Mouse (Mus musculus) A20 (cell line): ENCODE results near the gene Spred2.
"Not testable (repeated sequence)": the region's sequence is repeated elsewhere in the genome, so short reads cannot be mapped to it uniquely, and the experiment has no call there.

Experiments
- DNase-seq: peaks from one replicate; pipeline ENCODE4 v3.0.0-alpha.2; 2011; ENCODE audit warnings: low read depth, low spot score

Spred2 gene

GRCm38 (mm10) chr11:20018905-20019304, 94.7 kb downstream of the Spred2 start:
- no peak for DNase-seq

DNA sequence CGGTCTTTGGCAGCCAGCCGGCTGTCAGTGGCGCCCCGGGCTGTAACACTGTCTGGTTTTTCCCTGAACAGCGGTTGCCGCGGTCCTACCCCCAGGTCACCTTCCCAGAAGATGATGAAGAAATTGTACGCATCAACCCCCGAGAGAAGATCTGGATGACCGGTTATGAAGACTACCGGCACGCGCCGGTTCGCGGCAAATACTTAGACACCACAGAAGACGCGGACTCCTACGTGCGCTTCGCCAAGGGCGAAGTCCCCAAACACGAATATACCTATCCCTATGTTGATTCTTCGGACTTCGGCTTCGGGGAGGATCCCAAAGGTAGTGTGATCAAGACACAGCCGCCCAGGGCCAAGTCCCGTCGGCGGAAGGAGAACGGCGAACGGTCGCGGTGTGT, 96.5 kb downstream of the Spred2 start:
- no peak for DNase-seq

GRCm38 (mm10) chr11:20022462-20022861, 98.3 kb downstream of the Spred2 start:
- no peak for DNase-seq

- DNase-seq = no peak
Observed at GRCm38 (mm10) chr11:20022911-20023482, 98.8 kb downstream of the Spred2 start.

- no peak for DNase-seq
Observed at GRCm38 (mm10) chr11:20025899-20026298, 101.7 kb downstream of the Spred2 start.

GRCm38 (mm10) chr11:20027719-20028118, 103.5 kb downstream of the Spred2 start:
- DNase-seq = no peak

GRCm38 (mm10) chr11:20028396-20028795, 104.2 kb downstream of the Spred2 start:
- no peak for DNase-seq

- no peak for DNase-seq
Observed at GRCm38 (mm10) chr11:20029014-20029413, 104.8 kb downstream of the Spred2 start.

- not testable (repeated sequence) for DNase-seq
Observed at GRCm38 (mm10) chr11:20030973-20031372, 106.8 kb downstream of the Spred2 start.

- peak; percentile 78 for DNase-seq
Observed at GRCm38 (mm10) chr11:20031536-20031935, 107.4 kb downstream of the Spred2 start.

- DNase-seq = no peak
Observed at GRCm38 (mm10) chr11:20033541-20034160, 109.5 kb downstream of the Spred2 start.

DNA sequence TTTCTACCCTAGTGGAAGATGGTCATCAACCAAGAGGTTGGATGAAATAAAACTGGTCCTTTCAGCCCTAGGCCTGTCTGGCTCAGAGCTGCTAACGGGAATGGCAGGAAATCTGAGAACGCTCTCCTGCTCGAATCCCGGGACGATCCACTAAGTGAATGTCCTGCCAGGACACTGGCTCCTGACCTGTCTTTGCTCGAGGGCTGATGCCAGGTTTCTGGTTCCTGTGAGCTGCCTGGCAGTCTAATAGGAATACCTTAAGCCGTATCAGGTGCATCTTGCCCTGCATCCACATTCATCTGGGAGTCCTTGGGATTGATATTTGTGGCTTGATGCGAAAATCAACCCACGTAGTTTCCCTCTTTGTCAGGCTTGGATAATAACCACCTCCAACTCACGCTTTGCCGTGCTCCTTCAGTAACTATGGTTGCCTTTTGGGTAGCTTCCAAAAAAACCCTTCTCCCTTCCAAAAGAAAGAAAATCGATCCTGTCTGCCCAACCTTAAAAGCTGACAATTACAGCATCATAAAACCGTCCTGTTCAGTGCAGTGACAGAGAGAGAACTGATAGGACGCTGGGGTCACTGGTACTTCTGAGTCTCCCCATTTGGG, 110.3 kb downstream of the Spred2 start:
- no peak for DNase-seq

DNA sequence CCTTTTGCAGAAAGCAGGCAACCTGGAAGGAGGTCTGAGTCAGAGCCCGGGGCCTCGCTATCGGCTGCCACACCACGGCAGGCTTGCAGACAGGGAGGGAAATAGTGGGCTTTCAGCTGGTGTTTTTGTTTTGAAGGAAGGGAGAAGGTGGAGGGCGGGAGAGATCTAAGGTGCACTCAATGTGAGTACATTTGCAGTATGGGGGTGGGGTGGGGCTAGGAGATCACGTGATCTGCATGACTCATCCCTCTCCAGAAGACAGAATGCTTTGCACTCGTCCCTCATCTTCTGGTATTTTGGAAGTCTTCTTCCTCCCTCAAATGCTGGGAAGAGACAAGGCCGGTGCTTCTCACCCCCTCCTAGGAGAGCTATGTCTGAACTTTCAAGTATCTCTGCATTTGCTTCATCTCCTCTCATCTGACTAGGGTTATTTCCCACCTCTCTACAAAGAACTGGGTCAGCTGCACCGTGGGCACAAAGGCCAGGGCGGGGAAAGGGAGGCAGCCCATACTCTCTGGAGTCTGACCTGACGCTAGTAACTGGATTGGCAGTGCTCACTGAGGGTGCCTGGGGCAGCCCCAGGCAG, 111.3 kb downstream of the Spred2 start:
- no peak for DNase-seq

GRCm38 (mm10) chr11:20035972-20036371, 111.8 kb downstream of the Spred2 start:
- no peak for DNase-seq

- DNase-seq = no peak
Observed at GRCm38 (mm10) chr11:20037739-20038138, 113.6 kb downstream of the Spred2 start.

DNA sequence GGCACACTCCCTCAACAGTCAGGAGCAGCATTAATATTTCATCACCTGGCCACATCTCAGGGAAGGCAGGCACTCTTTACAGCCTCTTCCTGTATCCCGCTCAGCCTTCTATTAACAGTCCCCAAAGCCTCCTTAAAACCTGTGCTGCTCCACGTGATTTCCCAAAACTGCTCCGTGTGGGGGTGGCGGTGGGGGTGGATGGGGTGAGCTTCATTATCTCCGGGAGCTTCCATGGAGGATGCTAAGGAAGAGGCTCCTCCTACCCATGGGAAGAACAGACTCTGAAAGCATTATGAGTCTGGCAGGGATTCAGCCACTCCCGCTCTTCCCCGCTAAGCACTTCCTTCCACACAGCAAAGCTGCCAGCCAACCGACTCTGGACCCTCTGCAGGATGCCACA, 114.5 kb downstream of the Spred2 start:
- no peak for DNase-seq

DNA sequence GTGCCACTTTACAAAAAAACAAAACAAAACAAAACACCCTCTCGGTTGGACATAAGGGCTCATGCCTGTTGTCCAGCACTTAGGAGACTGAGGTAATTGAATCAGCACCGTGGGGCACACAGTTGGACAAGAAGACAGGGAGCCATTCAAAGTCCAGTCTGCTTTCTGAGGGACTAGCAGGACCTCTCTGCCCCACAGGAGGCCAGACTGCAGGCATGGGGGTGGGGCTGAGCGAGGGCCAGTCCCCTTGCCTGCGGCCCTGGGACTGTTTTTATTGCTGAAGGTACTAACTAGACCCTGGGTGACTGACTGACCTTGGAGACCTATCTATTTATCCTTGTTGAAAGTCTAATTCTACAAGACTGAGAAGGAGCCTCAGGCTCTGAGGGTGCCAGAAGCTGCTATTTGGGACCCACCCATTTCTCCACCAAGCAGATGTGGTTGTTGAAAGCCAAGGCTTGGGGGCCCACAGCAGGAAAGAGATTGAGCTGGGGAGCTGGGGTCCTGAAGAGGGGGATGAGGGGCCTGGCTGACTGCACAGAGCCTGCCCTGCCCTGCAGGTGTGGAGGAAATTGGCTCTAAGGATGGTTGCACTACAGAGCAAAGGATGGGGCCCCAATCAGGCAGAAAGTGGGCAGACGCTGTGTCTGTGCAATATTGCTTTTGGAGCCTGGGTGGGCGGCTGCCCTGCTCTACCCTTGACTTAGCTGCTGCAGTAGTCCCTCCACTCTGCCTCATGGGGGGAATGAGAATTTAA, 117.2 kb downstream of the Spred2 start:
- DNase-seq = peak; percentile 80

DNA sequence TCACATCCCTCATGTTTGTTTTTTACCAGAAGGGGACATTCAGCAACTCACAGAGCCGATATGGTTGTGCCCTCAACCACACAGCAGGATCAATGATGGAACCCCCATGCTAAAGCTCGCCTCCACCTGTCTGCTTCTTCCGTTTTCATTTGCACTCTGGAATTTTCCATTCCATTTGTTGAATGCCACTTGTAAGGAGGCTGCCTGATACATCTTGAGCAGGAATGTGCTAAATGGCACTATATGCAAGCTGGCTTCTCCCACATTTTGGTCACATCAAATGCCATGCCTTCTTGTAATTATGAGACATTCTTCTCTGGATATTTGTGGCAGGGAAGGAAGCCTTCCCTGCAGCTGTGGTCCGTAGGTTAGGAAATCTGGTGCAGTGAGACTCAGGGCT, 117.9 kb downstream of the Spred2 start:
- no peak for DNase-seq

DNA sequence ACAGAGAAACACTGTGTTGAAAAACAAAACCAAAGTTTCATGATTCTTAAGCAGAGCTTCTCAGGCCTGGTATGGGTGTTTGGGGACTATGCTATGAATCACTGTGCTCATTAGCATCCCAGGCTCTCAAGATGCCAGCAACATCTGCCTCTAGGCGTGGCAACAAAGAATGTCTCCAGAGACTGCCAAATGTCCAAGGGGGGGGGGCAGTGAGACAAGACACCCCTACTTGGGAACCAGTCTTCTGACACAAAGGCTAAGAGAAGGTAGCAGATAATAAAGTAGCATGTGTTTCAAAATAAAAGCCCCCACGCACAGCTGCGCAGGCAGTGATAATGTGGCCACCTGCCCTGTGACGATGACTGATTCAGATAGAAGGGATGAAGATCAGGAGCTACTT, 119.1 kb downstream of the Spred2 start:
- DNase-seq = peak; percentile 89

DNA sequence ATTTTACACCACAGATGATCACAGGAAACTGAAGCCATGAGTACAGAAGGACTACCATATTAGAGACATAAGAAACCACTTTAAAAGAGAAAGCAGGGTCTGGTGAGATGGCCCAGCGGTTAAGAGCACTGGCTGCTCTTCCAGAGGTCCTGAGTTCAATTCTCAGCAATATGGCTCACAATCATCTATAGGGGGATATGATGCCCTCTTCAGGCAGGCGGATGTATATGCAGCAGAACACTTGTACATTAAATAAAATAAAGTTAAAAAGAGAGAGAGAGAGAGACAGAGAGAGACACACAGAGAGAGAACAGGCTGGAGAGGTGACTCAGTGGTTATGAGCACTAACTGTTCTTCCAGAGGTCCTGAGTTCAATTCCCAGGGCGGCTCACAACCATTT, 121.4 kb downstream of the Spred2 start:
- DNase-seq = no peak

- DNase-seq = no peak
Observed at GRCm38 (mm10) chr11:20052814-20053536, 128.8 kb downstream of the Spred2 start.
